Mouse (Mus musculus): Measurements from ENCODE around the gene Ddx23.

The Ddx23 gene

DNA sequence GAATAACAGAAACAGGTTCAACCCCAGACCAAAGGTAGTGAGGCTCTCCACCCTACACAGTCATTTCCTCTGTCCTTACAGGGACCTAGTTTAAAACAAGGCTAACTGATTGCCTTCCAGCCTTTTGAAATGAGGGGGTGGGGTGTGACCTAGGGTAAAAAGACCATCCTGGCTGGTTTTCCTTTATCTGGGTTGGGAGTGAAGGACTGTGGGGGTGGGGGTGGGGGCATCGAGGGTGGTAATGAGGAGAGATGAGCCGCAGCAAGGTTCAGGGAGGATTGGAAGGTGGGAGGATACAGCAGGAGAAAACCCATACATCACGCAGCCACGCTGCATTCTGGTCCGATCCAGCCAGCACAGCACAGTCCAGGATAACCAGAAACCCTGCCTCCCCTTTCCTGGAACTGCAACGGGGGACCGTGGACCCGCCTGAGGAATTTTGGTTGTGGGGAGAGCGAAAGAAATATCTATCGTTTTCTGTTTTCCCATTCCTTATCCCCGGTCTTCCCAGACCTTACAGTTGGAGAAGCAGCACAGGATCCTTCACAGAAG lies 12.4 kb upstream of the Ddx23 start:
- peak; percentile 75 for DNase-seq (ENCODE audit: low read depth, low spot score)

DNA sequence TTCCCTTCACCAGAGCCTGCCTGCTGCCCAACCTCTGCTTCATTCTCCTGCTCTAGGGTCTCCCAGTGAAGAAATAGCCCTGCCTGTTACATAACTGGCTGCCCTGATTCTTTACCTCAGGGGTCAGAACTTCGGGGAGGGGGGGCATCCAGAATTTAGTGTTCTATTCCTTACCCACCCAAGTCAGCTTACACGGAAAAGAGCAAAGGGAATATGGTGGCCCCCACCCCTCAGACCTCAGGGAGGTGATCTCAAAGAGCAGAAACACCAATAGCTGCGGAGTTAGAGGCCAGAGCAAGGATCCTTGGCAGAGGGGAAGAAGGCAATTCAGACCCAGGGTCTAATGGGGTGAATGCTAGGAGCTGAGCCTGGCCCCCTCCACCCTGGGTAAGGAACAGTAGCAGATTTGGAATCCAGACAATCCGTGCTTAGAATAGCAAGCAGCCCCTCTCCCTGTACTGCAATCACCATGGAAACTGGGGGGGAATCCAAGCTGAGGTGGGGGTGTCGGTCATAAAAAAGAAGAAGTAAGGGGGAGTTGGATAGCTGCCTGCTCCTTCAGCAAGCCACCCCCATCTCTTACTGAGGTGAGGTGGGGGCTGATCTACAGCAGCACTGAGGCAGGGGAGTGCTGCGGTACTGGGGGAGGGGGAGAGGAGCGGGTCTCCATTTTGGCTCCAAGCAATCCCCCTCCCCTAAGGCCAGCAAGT lies 11.7 kb upstream of the Ddx23 start:
- no peak for DNase-seq (ENCODE audit: low read depth, low spot score)

DNA sequence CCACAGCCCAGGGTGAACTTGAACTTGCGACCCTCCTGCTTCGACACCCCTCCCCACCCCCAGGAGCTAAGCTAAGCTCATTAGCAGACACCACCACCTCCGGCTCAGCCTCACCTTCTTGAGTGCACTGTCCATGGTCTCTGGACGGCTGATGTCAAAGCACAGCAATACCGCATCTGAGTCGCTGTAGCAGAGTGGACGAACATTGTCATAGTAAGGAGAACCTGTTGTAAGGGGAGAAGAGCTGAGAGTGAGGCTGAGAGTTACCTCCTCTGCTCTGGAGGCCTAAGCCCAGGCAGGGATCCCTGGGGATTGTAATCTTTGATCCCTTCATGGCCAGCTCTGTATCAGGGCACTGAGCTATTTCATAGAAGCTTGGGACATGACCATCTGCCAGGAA lies 11.0 kb upstream of the Ddx23 start:
- DNase-seq (ENCODE audit: low read depth, low spot score), result no peak

DNA sequence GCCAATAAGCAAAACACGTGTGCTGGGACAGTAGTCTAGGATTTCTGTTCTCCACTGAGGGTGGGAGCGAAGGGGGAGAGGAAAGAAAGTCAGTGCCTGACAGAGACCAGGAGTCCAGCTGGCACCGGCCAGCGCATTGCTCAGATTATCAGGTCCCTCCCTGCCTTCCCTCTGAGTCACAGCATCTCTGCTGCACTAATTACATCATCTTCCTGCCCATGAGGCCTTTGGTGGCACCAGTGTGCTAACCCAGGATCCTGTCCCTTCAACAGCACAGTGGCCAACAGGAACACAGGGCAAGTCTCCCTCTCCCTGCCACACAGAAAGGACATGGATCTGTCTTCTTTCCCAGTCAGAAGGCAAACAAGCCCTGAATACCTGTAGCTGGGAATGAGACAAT lies 9.9 kb upstream of the Ddx23 start:
- DNase-seq (ENCODE audit: low read depth, low spot score), result no peak

DNA sequence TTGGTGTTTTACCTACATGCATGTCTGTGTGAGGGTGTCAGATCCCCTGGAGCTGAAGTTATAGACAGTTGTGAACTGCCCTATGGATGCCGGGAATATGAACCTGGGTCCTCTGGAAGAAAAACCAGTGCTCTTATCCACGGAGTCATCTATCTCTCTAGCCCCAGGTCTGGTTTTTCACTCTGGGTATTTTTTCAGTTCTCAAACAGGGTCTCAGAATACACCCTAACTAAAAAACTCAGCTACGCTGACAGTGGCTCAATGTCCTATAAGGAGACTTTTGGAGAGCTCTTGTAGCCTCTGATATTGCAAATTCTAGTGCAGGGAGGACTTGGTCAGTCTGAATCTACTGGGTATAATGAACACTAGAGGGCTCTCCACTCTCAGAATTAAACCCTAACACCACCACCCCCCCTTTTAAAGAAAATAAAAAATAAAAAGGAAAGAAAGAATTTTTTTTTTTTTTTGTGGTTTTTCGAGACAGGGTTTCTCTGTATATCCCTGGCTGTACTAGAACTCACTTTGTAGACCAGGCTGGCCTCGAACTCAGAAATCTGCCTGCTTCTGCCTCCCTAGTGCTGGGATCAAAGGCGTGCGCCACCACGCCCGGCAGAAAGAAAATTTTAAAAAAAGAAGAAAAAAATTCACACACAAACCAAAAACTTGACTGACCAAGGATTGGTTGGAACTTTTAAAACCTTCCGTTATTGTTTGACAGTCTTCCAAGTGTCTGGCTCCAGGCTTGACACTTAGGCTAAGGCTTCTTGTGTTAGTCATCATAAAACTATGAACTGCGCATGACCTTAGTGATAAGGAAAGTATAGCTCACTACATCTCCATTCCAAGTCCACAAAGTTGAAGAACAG lies 1.6 kb upstream of the Ddx23 start:
- no peak for DNase-seq (ENCODE audit: low read depth, low spot score)

DNA sequence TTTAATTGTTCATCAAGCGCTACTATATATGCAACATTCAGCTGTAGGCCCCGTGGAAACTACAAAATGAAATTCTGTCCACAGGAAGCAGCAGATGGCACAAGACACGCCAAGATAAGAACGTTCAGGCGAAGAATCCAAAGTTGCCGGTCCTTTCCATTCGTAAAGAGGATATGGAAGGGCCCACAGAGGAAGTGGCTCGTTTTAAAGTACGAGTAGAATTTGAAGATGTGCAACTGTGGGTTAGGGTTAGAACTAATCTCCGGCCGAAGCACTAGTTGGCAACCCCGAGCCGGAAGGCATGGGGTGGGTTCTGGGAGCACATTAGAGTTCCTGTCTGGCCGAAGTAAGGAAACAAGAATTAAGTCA lies 512 bp downstream of the Ddx23 start:
- peak; percentile 38 for DNase-seq (ENCODE audit: low read depth, low spot score)

DNA sequence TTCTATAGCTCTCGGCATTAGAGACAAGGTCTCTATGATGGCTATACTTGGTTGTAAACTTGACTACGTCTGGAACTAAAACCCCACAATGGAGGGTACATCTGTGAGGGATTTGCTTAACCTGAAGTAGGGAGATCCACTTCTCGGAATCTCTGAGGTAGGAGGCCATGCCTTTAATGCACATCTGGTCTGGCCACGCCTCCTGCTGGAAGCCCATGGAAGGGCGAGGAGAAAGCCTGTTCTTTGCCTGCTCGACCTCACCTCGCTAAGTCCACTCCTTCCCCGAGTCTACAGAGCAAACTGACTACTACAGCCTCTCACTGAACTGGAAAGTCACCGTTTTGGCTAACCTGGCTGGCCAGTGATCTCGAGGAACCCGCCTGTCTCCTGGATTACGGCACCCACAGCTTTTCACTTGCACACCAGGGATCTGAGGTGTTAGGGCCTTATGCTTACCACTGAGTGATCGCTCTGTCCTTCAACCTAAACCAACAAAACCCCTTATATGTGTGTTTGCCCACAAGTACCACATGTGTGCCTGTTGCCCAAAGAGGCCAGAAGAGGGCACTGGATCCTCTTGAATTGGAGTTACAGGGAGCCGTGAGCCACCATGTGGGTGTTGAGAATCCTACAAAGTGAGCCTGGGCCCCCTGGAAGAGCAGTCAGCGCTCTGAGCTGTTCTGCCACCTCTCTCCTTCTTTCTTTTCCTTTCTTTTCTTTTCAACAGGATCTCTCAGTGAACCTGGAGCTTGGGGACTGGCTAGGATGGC lies 5.5 kb downstream of the Ddx23 start:
- DNase-seq (ENCODE audit: low read depth, low spot score), result peak; percentile 55

DNA sequence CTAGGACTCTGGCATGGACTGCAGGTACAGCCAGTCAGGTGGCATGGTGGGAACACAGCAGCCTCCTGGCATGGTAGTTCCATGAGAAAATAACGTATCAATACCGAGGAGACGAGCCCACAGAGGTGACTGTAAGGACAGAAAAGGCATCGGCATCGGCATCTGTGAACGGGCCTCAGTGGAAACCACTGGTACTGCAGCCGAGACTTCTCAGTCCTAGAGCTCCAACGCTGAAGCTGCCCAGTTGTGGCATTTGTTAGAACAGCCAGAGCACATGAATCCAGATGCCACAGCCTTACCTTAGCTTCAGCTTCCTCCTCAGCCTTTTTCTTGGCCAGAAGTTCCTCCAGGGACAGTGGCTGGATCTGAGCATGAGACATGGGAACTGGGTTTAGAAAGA lies 10.5 kb downstream of the Ddx23 start:
- DNase-seq (ENCODE audit: low read depth, low spot score), result no peak

DNA sequence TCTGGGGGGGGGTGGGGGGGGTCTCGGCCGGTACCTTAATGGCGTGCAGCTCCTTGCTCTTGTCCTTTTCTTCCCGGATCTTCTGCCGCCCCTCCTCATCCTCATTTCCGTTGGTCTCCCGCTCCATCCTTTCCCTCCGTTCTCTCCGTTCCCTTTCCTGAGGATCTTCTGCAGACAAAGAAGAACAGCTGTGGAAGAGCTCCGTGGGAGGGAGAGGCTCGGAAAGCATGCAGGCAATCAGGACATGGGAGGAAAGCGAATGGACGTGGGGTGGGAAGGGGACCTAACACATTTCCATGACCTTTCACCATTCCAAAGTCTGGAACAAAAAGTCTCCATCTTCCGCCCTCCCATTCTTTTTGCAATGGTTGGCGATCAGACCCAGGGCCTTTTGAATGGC lies 11.3 kb downstream of the Ddx23 start:
- DNase-seq (ENCODE audit: low read depth, low spot score), result no peak

DNA sequence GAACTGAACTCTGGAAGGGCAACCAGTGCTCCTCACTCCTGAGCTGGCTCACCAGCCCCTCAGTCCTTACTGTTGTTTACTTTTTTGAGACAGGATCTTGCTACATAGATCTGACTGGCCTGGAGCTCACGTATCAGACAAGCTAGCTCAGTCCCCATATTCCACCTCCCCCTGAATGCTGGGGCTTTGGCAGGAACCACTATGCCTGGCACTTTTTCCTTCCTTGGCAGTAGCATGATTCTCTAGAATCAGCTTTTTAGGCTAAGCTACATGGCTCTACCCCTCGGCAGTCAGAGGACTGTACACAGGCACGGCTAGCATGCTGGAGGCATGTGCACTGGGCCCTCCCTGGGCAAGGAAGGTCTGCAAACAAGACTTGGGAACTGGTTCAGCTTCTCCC lies 14.6 kb downstream of the Ddx23 start:
- DNase-seq (ENCODE audit: low read depth, low spot score), result no peak

DNA sequence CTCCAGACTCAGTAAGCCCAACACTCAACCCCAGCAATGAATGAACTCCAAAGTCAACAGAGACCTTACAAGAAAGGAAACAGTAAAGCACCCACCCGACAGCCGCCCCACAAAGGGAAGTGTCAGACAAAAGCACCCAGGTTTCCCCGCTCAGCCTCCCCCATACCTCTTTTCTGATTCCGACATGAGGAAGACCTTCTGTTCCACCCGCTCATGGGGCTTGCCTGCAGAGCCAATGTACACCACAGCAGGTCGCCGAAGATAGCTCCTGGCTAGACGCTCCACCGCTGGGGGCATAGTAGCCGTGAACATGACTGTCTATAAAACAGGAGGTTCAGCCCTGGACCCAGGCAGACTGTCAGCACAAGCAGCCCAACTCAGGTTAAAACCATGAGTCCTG lies 15.4 kb downstream of the Ddx23 start:
- no peak for DNase-seq (ENCODE audit: low read depth, low spot score)

DNA sequence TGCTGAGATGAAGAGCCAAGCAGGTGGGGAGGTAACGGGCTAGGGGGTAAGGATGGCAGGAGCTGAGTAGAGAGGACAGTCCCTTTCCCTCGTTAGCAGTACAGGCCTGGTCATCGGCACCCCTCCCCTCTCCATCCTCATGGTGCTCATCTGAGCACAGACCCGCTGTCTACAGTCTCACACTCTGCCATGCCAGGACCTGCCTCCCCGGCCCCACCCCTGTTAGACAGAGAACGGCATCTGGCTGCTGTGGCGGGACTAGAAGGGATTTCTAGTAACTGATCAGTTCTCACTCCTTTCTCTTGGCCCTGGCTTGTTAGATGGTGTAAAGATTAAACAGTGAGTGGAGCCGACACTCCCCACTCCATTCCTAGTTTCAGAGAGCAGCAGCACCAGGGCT lies 16.0 kb downstream of the Ddx23 start:
- no peak for DNase-seq (ENCODE audit: low read depth, low spot score)

DNA sequence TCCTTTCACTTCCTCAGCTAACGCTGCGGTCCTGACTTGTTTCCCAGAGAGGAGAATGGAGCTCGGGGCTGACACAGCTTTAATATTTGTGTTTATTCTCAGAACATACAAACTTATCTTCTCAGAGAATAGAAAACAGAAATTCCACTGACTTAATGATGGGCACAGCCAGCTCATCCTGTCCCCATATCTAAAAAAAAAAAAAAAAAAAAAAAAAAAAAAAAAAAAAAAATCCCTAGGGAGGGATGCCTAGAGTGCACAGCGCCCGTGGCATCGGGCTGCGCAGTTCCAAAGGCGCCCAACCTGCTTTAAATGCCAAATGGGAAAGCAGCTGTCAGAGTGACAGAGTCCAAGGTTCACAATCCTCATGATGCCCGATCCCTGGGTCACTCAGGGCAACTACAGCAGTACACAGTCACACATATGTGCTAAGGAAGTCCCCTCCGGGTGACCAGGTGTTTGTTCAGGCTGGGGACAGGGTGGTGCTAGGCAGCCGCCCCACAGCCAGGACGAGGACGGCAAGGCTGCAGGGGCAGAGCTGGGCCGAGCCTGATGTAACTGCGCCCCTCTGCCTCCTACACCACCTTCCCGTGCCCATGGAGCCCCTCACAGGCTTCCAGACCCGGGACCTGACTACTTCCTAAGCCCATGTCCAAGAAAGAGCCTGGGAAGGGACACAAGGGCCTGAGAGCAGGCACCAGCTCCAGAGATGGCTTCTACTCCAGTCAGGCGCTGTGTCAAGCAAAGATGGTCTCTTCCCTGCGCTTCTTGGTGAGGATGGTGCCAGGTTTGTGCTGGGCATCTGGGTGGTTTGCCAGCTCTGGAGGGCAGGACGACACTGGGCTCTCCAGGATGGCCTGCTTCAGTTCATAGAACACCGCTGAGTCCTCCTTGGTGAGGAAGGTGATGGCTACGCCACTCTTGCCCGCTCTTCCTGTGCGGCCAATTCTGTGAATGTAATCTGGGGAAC lies 17.4 kb downstream of the Ddx23 start:
- no peak for DNase-seq (ENCODE audit: low read depth, low spot score)

DNA sequence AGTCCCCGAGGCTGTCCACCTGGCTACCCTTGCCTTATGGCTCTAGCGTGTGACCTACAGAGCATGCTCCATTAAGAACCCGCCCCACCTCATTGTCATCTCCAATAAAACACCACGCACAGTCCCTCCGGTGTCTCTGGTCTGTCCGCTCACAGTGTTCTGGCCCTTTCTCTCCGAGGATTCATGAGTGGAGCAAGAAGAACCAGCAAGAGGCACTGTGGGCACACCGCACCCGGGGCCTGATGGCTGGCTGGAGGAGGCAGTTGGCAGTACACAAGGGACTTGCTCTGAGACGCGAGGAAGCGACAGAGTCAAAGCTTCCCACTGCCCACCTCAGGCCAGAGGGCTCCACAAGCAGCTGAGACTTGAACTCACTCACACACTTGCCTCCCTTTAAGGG lies 18.3 kb downstream of the Ddx23 start:
- DNase-seq (ENCODE audit: low read depth, low spot score), result no peak

DNA sequence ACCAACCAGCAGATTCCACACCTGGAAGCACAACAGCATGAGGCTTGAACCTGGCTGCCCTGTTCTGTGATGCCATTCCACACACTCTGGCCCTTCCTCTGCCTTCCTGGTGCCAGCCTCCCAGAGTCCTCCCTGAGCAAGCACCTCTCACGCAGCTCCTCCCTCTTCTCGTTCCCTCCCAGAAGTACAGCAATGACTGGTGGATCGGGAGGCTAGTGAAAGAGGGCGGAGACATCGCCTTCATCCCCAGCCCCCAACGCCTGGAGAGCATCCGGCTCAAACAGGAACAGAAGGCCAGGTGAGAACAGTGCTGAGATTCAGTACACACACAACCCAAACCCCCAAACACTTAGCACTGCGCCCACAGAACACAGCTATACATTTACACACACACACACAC lies 22.5 kb downstream of the Ddx23 start:
- DNase-seq (ENCODE audit: low read depth, low spot score), result peak; percentile 91

DNA sequence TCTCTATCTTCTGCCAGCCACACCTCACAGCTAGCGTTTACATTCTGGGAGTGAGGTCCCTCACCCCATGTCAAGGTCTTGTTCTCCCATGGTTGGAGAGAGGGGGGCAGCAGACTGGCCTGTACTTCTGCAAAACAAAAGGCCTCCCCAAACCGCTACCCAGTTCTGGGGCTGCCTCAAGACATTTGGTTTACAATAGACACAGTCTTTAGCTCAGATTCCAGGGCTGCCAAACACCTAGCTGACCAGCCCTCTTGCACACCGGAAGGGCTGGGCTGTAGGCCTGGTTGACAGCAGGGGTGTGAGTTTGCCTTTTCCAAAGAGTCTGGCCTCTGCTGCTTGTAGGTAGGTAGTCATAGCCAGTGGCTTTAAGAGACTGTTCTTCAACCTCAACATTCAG lies 25.5 kb downstream of the Ddx23 start:
- DNase-seq (ENCODE audit: low read depth, low spot score), result no peak

DNA sequence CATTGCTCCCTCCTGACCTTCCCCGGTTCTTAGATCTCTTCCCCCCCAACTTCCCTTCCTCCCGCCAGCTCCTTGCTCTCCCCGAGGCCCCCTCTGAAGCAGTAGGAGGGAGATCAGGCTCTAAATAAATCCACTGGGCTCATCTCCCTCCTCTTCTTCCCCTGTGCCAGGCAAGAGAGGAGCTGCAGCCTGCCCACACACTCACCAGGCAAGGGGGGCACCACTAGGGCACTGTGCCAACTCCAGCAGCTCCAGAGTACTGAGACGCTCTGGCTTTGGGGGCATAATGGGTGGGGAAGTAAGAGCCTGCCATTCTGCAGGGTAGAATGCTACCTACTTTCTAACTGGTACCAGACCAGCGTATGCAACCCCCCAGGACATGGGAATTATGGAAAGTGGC lies 26.2 kb downstream of the Ddx23 start:
- DNase-seq (ENCODE audit: low read depth, low spot score), result no peak

DNA sequence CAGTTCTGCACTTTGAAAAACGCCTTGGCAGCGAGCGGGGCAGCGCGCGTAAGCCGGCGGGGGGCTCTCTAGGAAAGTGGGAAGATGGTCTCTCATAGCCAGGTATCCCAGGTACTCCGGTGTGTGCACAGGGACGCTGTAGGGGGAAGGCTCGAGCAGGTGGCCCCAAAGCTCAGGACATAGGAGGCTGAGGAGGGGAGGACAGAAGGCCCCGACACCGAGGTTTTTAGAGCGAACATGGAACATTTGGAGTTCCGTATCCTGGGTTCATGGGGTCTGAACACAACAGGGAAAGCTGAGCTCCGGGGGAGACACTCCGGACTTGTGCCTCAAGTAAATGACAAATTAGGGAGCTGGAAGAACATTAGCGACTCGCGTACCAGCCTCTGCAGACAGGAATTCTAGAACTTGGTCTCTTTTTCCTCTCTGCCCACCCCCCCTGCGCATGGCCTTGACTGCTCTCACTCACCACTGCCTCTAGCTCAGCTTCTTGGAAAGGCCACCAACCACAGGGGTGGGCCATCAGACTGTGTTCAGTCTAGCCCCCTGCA lies 27.3 kb downstream of the Ddx23 start:
- no peak for DNase-seq (ENCODE audit: low read depth, low spot score)

DNA sequence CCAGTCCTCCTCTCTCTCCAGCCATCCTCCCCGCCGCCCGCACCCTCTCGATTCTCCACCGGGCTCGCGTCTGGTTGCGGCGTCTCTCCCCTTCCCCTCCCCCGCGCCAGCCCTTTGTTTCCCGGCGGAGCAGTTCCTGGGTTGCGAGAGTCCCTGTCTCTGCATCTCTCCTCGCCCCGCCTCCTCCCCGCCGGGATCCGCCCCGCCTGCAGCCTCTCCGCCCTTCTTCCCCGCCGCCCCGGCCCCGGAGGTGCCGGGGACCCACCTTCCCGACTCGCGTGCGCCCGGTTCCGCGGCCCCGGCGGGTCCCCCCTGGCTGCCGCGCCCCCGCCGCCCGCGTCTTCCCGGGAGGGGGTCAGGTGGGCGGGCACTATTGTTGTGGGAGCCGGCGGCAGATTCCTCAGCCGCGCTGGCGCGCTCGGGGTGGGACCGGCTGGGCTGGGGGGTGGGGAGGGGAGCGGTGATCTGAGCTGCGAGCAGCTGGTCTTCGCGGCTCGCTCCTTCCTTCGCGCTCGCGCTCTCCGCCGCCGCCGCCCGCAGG lies 28.1 kb downstream of the Ddx23 start:
- peak; percentile 93 for DNase-seq (ENCODE audit: low read depth, low spot score)

DNA sequence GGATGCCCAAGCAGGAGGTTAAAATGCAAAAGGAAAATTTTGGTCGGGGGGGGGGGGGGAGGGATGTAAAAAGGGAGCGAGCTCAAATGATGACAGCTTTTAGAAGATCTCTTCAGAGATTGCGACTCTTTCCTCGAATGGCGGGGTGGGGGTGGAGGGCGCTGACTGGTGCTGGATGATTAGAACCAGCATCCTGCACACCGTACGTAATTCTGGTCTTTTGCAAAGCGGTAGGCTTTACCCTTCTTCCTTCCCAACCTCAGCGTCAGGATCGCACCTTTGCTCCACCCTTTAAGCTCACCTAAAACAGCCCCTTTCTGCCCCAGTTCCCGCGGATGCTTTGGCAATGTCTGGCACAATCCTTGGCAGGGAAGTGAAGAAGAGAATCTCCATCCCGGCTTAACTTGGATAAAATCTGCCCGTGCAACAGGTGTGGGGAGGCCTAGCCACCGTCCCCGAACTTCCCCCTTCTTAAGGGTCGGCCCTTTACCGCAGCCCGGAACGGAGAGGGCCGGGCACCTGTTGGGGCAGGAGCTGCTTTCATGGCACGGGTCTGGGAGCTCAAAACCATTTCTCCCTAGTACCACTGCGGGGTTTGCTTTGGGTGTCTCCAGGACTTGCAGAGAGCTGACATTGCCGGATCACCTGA lies 28.7 kb downstream of the Ddx23 start:
- no peak for DNase-seq (ENCODE audit: low read depth, low spot score)

Data from ZHBTc4 (cell line).